Mouse (Mus musculus) stomach, embryonic 14.5 days (tissue): Measurements from ENCODE around the gene Spata4. TPM values are rescaled to one million over a fixed set of nuclear protein-coding genes. Genes with fewer than 3 reads are reported as not detected.
"Not testable (repeated sequence)": the region's sequence is repeated elsewhere in the genome, so short reads cannot be mapped to it uniquely, and the experiment has no call there.

ENCODE experiments used
- ATAC-seq: fragments of 200-750 bp; cut with Nextera tagmentation; 2 replicates; pipeline ENCODE4 v1.8.0; 2017; ENCODE audit warnings: low read depth, moderate TSS enrichment; ENCODE audit not compliant: insufficient number of reproducible peaks, insufficient read depth, low FRiP score
- H3K27ac ChIP-seq: fragments of 300-500 bp; sonication (generic); 2 replicates; pipeline ENCODE4 v1.5.1; 2014; ENCODE audit warnings: mild to moderate bottlenecking, low read length, moderate library complexity, mixed read lengths
- H3K27me3 ChIP-seq: fragments of 300-500 bp; sonication (generic); 2 replicates; pipeline ENCODE4 v1.6.1; 2014; ENCODE audit warnings: low read length, control low read depth, mixed read lengths; ENCODE audit not compliant: control insufficient read depth, insufficient read depth
- H3K36me3 ChIP-seq: fragments of 300-500 bp; sonication (generic); 2 replicates; pipeline ENCODE4 v1.6.1; 2014; ENCODE audit warnings: mild to moderate bottlenecking, control low read depth, low read length, moderate library complexity, mixed read lengths; ENCODE audit not compliant: control insufficient read depth, insufficient read depth
- H3K4me1 ChIP-seq: fragments of 300-500 bp; sonication (generic); 2 replicates; pipeline ENCODE4 v1.6.1; 2014; ENCODE audit warnings: low read length, control low read depth, mixed read lengths; ENCODE audit not compliant: control insufficient read depth, insufficient read depth
- H3K4me2 ChIP-seq: fragments of 300-500 bp; sonication (generic); replicated peaks from 2 replicates; pipeline ENCODE4 v1.6.1; 2014; ENCODE audit warnings: low read depth, low read length, control low read depth
- H3K4me3 ChIP-seq: fragments of 300-500 bp; sonication (generic); 2 replicates; pipeline ENCODE4 v1.5.1; 2014; ENCODE audit warnings: low read depth, low read length, control low read depth
- H3K9ac ChIP-seq: fragments of 300-500 bp; sonication (generic); replicated peaks from 2 replicates; pipeline ENCODE4 v1.6.1; 2014; ENCODE audit warnings: low read depth, mild to moderate bottlenecking, control low read depth, low read length, moderate library complexity, mixed read lengths
- H3K9me3 ChIP-seq: fragments of 300-500 bp; sonication (generic); 2 replicates; pipeline ENCODE4 v1.6.1; 2016; ENCODE audit warnings: low read depth, low read length, control low read depth; ENCODE audit not compliant: control insufficient read depth
- WGBS: fragments of 180-500 bp; shearing (Covaris S2); extraction: QIAGEN DNeasy Blood & Tissue Kit; methylation state at CpG from one replicate; pipeline ENCODE4 v1.1.7; 2014; 5-methylcytosine and 5-hydroxymethylcytosine counted together
- polyA plus RNA-seq: library from polyadenylated mRNA; unstranded; fragments of >200 nt; fragmentation: Nextera tagmentation; extraction: Ambion mirVana; gene quantifications from 2 replicates; pipeline ENCODE4 v1.2.1, GENCODE M21; 2014

Gene Spata4
- polyA plus RNA-seq, 1 experiment from 2014 or later: not detected

DNA sequence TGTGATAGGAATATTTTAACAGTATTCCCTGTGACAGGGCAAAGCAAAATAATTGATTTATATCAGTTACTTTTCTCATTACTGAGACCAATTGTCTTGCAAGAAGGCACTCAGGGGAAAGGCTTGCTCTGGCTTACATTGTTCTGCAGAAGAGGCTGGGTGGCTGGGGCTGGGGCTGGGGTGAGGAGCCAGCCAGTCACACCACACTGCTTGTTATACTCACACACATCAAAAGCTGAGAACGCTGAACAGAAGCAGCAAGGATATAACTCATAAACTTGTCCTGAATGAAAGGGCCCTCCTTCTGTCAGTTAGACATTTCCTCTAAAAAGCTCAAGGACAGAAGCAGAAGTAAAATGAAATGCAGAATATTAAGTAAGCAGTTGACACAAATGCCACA is 17.7 kb upstream of the Spata4 start:
- Histone ChIP-seq H3K9ac (no peak overlapping the region), H3K4me2 (no peak overlapping the region), H3K36me3 (no peaks in the 10 kb centered on the region), H3K4me3 (no peak overlapping the region), H3K4me1 (no peaks in the 10 kb centered on the region), H3K9me3 (no peaks in the 10 kb centered on the region), H3K27ac (no peak overlapping the region), H3K27me3 (no peaks in the 10 kb centered on the region)
- ATAC-seq: no peak
- 50% methylated on average over 1 of the region's 1 CpGs for WGBS

DNA sequence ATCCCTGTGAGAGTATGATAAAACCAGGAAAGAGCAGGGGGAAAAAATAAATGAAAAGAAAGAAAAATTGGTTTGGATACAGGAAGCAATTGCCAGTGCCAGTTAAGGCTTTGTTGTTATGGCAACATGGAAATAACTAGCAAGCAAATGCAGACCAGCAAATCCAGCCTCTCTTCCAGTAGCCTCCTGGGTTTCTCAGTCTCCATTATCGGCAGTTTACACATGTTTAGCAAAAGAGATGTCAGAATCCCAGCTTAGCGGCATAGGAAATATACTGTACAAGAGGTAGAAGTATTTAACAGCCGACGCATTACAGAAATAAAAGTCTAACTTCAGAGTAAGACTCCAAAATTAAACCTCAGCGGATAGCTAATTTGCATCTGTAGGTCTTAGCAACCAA is 5.9 kb upstream of the Spata4 start:
- H3K27me3 ChIP-seq: no peaks in the 10 kb centered on the region

DNA sequence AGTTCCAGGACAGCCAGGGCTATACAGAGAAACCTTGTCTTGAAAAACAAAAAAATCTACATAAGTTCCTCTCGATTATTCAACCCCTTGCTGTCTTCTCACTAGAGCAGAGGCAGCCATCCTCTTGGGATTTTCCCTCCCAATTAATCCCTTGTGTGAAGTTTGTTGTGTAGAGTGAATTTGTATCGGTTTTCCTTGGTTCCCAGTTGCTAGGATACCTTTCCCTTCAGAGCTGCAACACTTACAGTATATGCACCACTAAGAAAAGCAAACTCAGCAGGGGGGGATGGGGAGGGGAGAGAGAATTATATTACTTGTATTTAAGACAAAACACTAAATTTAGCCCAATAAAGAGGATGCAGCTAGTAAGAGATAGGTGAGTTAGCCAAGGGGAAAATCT is 4.5 kb upstream of the Spata4 start:
- Histone ChIP-seq H3K27ac (no peak overlapping the region), H3K36me3 (no peaks in the 10 kb centered on the region), H3K4me3 (no peak overlapping the region), H3K9me3 (no peaks in the 10 kb centered on the region), H3K27me3 (no peaks in the 10 kb centered on the region), H3K4me1 (no peaks in the 10 kb centered on the region; the same call in 1 of the 2 replicates), H3K9ac (no peak overlapping the region), H3K4me2 (no peak overlapping the region)
- ATAC-seq: no peak
- WGBS: 72% methylated on average over 2 of the region's 2 CpGs

More for the DNA sequence above, 5.9 kb upstream of the Spata4 start:
- Histone ChIP-seq H3K4me3 (no peak overlapping the region), H3K9me3 (no peaks in the 10 kb centered on the region), H3K4me2 (no peak overlapping the region), H3K4me1 (no peaks in the 10 kb centered on the region), H3K9ac (no peak overlapping the region), H3K36me3 (no peaks in the 10 kb centered on the region), H3K27ac (no peak overlapping the region)
- WGBS: 83% methylated on average over 5 of the region's 5 CpGs
- no peak for ATAC-seq

GRCm38 (mm10) chr8:54596940-54597339 is 3.6 kb upstream of the Spata4 start:
- Histone ChIP-seq H3K4me3 (no peak overlapping the region), H3K27ac (no peak overlapping the region), H3K9ac (no peak overlapping the region), H3K36me3 (no peaks in the 10 kb centered on the region), H3K27me3 (no peaks in the 10 kb centered on the region), H3K4me1 (no peaks in the 10 kb centered on the region; the same call in 1 of the 2 replicates), H3K9me3 (no peaks in the 10 kb centered on the region), H3K4me2 (no peak overlapping the region)
- 72% methylated on average over 2 of the region's 2 CpGs for WGBS
- ATAC-seq: no peak

DNA sequence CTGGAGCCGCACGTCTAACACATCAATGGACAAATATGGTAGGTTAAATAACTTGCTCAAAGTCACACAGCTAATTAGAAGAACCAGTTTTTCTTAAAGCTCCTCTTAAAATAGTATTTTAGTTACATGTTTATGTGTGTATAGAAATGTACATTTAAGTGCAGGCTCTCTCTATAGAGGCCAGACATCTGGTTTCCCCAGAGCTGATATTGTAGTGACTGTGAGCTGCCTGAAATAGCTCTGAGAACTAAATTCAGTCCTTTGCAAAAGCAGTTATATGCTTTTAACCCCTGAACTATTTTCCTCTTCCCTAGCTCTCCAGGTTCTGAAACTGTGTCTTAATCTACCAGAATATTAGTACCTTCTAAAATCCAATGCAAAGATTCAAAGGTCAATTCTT is 3.2 kb upstream of the Spata4 start:
- Histone ChIP-seq H3K4me3 (no peak overlapping the region), H3K9ac (no peak overlapping the region), H3K4me2 (no peak overlapping the region), H3K36me3 (no peaks in the 10 kb centered on the region), H3K4me1 (no peaks in the 10 kb centered on the region; the same call in 1 of the 2 replicates), H3K27me3 (no peaks in the 10 kb centered on the region), H3K9me3 (no peaks in the 10 kb centered on the region), H3K27ac (no peak overlapping the region)
- ATAC-seq: no peak
- 88% methylated on average over 2 of the region's 2 CpGs for WGBS

GRCm38 (mm10) chr8:54603440-54603839 is 2.9 kb downstream of the Spata4 start:
- Histone ChIP-seq H3K4me2 (no peak overlapping the region), H3K9me3 (no peaks in the 10 kb centered on the region), H3K27me3 (no peaks in the 10 kb centered on the region), H3K4me1 (no peaks in the 10 kb centered on the region; the same call in 1 of the 2 replicates), H3K36me3 (no peaks in the 10 kb centered on the region), H3K9ac (no peak overlapping the region), H3K27ac (no peak overlapping the region), H3K4me3 (no peak overlapping the region)
- 78% methylated on average over 4 of the region's 4 CpGs for WGBS
- no peak for ATAC-seq

DNA sequence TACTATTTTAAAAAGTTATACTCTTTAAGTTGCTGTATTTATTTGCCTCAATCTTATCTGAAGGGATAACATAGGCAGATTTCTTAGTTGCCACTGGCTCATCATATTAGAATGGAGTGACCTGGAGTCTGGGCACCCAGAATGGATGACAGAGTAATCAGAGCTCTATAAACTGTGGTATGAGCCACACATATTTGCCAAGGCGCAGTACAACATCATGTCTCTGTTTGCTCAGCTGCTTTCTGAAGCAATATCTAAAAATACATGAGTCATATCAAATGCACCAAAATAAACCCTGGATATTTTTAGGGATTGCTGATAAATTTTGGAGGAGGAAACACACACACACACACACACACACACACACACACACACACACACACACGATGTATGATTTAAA is 8.8 kb downstream of the Spata4 start:
- Histone ChIP-seq H3K27ac (no peak overlapping the region), H3K9ac (no peak overlapping the region), H3K4me3 (no peak overlapping the region), H3K27me3 (no peaks in the 10 kb centered on the region), H3K4me1 (no peaks in the 10 kb centered on the region), H3K4me2 (no peak overlapping the region), H3K9me3 (no peaks in the 10 kb centered on the region), H3K36me3 (no peaks in the 10 kb centered on the region)
- 85% methylated on average over 2 of the region's 2 CpGs for WGBS
- no peak for ATAC-seq

DNA sequence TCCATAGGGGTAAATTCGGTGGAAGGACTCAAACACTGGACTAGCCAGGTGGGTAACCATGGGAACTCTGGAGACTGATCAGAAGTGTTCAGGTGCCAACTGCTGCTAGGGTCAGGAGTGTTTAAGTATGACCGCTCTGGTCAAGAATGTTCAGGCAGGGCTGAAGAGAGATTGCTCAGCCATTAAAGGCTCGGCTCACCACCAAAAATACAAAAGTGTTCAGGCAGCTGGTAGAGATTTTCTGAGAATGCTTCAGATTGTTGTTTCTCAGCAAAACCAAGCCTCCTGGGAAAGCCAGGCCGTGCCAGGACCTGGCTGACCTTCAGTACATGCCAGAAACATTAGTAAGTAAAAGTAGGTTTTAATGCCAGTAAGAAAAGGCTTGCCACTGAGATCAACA is 9.7 kb downstream of the Spata4 start:
- WGBS: 69% methylated on average over 4 of the region's 4 CpGs
- Histone ChIP-seq H3K27ac (no peak overlapping the region), H3K9ac (no peak overlapping the region), H3K4me2 (no peak overlapping the region), H3K27me3 (no peaks in the 10 kb centered on the region), H3K4me3 (no peak overlapping the region), H3K4me1 (no peaks in the 10 kb centered on the region), H3K9me3 (no peaks in the 10 kb centered on the region), H3K36me3 (no peaks in the 10 kb centered on the region)
- ATAC-seq: no peak

DNA sequence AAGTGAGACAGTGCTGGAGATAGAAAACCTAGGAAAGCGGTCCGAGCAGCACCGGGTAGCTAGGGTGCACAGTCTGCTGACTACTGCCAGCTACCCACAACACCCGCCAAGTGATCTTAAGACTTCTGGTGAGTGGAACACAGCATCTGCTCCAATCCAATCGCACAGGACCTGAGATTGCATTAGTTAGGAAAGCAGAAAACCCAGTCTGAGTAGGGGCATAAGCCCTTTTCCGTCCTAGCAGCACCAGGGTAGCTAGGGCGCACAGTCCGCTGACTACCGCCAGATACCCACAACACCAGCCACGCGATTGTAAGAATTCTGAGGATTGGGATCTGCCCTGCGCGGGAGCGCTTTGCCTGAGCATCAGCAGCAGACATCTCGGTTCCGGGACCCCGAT is 16.1 kb downstream of the Spata4 start:
- H3K4me3 ChIP-seq, H3K27ac ChIP-seq, H3K9ac ChIP-seq, H3K4me2 ChIP-seq, H3K9me3 ChIP-seq, H3K4me1 ChIP-seq, H3K27me3 ChIP-seq, H3K36me3 ChIP-seq, ATAC-seq: not testable (repeated sequence)
- WGBS: 88% methylated on average over 17 of the region's 17 CpGs
